Mouse (Mus musculus): ENCODE measurements around the gene Map2k5. TPM values are rescaled to one million over a fixed set of nuclear protein-coding genes. Genes with fewer than 3 reads are reported as not detected.

The Map2k5 gene
- polyA plus RNA-seq, 1 experiment: not detected

GRCm38 (mm10) chr9:63174001-63174721 lies 203.5 kb downstream of the Map2k5 start:
- TF ChIP-seq POLR2A (IDR thresholded peaks at IDR 0.05; ENCODE audit: insufficient read depth, low read depth, low read length): no peak
- no peak for TF ChIP-seq CTCF (IDR thresholded peaks at IDR 0.05; ENCODE audit: insufficient read depth, low read depth, low read length)
- 93% methylated on average over 8 of the region's 8 CpGs for WGBS
- H3K4me1 ChIP-seq (ENCODE audit: control insufficient read depth, insufficient read depth, low read length): no peaks in the 10 kb centered on the region
- H3K4me3 ChIP-seq (ENCODE audit: insufficient read depth, low read depth, low read length): no peak overlapping the region
- no peak overlapping the region for H3K27ac ChIP-seq (ENCODE audit: insufficient read depth, low read depth, low read length)

- H3K4me3 ChIP-seq (ENCODE audit: insufficient read depth, low read depth, low read length): no peak overlapping the region
- WGBS: 42% methylated on average over 2 of the region's 2 CpGs
- TF ChIP-seq CTCF (IDR thresholded peaks at IDR 0.05; ENCODE audit: insufficient read depth, low read depth, low read length): no peak
- TF ChIP-seq POLR2A (IDR thresholded peaks at IDR 0.05; ENCODE audit: insufficient read depth, low read depth, low read length): no peak
These were observed 205.8 kb downstream of the Map2k5 start for GRCm38 (mm10) chr9:63171951-63172350.

DNA sequence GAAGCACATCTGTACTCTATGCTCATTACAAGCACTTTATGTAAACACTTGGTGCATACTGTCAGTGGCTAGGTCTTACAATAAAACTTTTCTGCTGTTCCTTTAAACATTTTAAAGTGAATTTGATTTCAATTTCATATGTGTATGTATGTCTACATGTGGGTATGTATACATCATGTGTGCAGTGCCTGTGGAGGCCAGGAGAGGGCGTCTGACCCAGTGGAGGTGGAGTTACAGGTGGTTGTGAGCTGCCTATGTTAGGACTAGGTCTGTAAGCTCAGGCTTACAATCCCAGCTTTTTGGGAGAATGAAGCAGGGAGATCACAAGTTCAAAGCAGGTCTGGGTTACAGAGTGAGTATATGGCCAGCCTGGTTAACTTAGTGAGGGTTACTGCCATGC lies 208.6 kb downstream of the Map2k5 start:
- Histone ChIP-seq H3K4me3 (ENCODE audit: insufficient read depth, low read depth, low read length) (no peak overlapping the region), H3K27ac (ENCODE audit: insufficient read depth, low read depth, low read length) (no peak overlapping the region), H3K4me1 (ENCODE audit: control insufficient read depth, insufficient read depth, low read length) (no peaks in the 10 kb centered on the region)
- TF ChIP-seq POLR2A (IDR thresholded peaks at IDR 0.05; ENCODE audit: insufficient read depth, low read depth, low read length): no peak
- TF ChIP-seq CTCF (IDR thresholded peaks at IDR 0.05; ENCODE audit: insufficient read depth, low read depth, low read length): no peak
- WGBS: 87% methylated on average over 1 of the region's 1 CpGs

More at GRCm38 (mm10) chr9:63171951-63172350, 205.8 kb downstream of the Map2k5 start:
- Histone ChIP-seq H3K27ac (ENCODE audit: insufficient read depth, low read depth, low read length) (no peak overlapping the region), H3K4me1 (ENCODE audit: control insufficient read depth, insufficient read depth, low read length) (no peaks in the 10 kb centered on the region)

- Histone ChIP-seq H3K4me3 (ENCODE audit: insufficient read depth, low read depth, low read length) (no peak overlapping the region), H3K27ac (ENCODE audit: insufficient read depth, low read depth, low read length) (no peak overlapping the region), H3K4me1 (ENCODE audit: control insufficient read depth, insufficient read depth, low read length) (no peaks in the 10 kb centered on the region)
- TF ChIP-seq POLR2A (IDR thresholded peaks at IDR 0.05; ENCODE audit: insufficient read depth, low read depth, low read length): no peak
- no peak for TF ChIP-seq CTCF (IDR thresholded peaks at IDR 0.05; ENCODE audit: insufficient read depth, low read depth, low read length)
- 76% methylated on average over 9 of the region's 9 CpGs for WGBS
These were observed 212.6 kb downstream of the Map2k5 start for GRCm38 (mm10) chr9:63165070-63165469.

DNA sequence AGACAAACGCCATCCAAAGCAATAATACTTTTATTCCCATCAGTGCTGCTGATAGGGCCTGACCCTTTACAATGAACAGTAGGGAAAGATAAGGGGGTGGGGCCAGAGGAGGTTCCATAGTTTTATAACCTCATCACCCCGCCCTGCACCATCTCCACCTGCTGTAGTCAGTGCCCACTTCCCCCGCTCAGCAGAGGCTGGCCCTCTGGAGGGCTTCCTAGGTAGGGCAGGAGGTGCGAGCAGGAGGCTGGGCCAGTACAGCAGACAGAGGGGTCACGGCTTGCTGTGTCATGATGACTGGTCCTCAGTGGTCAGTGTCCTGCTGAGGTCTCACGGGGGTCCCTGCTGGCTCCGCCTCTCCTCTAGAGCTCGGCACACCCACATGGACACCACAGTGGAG lies 213.9 kb downstream of the Map2k5 start:
- no peak overlapping the region for H3K4me3 ChIP-seq (ENCODE audit: insufficient read depth, low read depth, low read length)
- 86% methylated on average over 8 of the region's 8 CpGs for WGBS
- H3K4me1 ChIP-seq (ENCODE audit: control insufficient read depth, insufficient read depth, low read length): no peaks in the 10 kb centered on the region
- no peak for TF ChIP-seq CTCF (IDR thresholded peaks at IDR 0.05; ENCODE audit: insufficient read depth, low read depth, low read length)
- TF ChIP-seq POLR2A (IDR thresholded peaks at IDR 0.05; ENCODE audit: insufficient read depth, low read depth, low read length): no peak
- no peak overlapping the region for H3K27ac ChIP-seq (ENCODE audit: insufficient read depth, low read depth, low read length)

- 11% methylated on average over 14 of the region's 14 CpGs for WGBS
- Histone ChIP-seq H3K4me3 (ENCODE audit: insufficient read depth, low read depth, low read length) (no peak overlapping the region), H3K27ac (ENCODE audit: insufficient read depth, low read depth, low read length) (no peak overlapping the region), H3K4me1 (ENCODE audit: control insufficient read depth, insufficient read depth, low read length) (peaks cover 11% of the 10 kb centered on the region)
- no peak for TF ChIP-seq POLR2A (IDR thresholded peaks at IDR 0.05; ENCODE audit: insufficient read depth, low read depth, low read length)
- TF ChIP-seq CTCF (IDR thresholded peaks at IDR 0.05; ENCODE audit: insufficient read depth, low read depth, low read length): no peak
These were observed 225.8 kb downstream of the Map2k5 start for GRCm38 (mm10) chr9:63151949-63152348.

DNA sequence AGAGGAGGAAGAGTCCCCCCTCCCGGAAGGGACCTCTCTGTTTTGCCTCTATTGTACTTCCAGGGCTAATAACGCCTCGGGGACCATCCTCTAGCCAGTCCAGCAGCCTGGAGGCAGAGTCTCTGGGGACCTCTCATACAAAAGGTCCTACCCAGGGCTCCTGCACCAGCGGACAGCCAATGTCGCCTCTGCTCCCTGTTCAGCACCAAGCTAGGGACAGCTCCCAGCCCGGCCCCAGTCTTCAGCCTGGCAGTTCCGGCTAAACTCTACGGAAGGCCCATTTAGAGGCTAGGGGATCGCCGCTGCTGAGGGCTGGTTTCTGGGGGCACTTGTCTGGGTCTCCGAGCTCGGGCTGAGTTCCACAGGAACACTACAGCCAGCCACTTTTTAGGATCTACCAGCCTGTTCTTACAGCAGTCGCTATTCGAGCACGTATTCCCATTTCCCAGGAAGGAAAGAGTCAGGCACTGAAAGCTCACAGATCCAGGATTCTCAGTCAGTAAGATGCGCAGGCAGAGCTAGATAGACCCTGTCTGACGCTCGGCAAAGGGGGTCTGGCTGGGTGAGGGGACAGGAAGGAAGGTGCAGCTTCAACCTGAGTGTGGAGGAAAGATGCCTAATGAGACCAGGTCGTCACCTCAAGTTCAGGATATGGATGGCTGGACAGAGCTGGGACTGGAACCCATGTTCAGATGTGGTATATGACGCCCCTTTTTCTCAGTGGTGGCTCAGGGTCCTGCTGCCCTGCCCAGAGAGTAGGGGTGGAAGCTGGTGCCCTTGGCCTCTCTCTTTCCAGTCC lies 226.4 kb downstream of the Map2k5 start:
- no peak for TF ChIP-seq POLR2A (IDR thresholded peaks at IDR 0.05; ENCODE audit: insufficient read depth, low read depth, low read length)
- no peak for TF ChIP-seq CTCF (IDR thresholded peaks at IDR 0.05; ENCODE audit: insufficient read depth, low read depth, low read length)
- 4% methylated on average over 20 of the region's 20 CpGs for WGBS

GRCm38 (mm10) chr9:63150086-63150800 lies 227.5 kb downstream of the Map2k5 start:
- no peak overlapping the region for H3K27ac ChIP-seq (ENCODE audit: insufficient read depth, low read depth, low read length)
- 3% methylated on average over 27 of the region's 27 CpGs for WGBS
- TF ChIP-seq CTCF (IDR thresholded peaks at IDR 0.05; ENCODE audit: insufficient read depth, low read depth, low read length) (no peak), POLR2A (IDR thresholded peaks at IDR 0.05; ENCODE audit: insufficient read depth, low read depth, low read length) (no peak)
- H3K4me3 ChIP-seq (ENCODE audit: insufficient read depth, low read depth, low read length): no peak overlapping the region
- peaks cover 24% of the 10 kb centered on the region for H3K4me1 ChIP-seq (ENCODE audit: control insufficient read depth, insufficient read depth, low read length)

More for the DNA sequence above, 226.4 kb downstream of the Map2k5 start:
- no peak overlapping the region for H3K4me3 ChIP-seq (ENCODE audit: insufficient read depth, low read depth, low read length)
- no peak overlapping the region for H3K27ac ChIP-seq (ENCODE audit: insufficient read depth, low read depth, low read length)
- H3K4me1 ChIP-seq (ENCODE audit: control insufficient read depth, insufficient read depth, low read length): peaks cover 14% of the 10 kb centered on the region

Measured in olfactory bulb, adult 2 months (tissue).